Mouse (Mus musculus) bone marrow, adult 2 months (tissue): ENCODE measurements around the gene Hephl1.

Experiments
- CTCF ChIP-seq: fragments of 200-500 bp; IDR thresholded peaks from 2 replicates; pipeline ENCODE4 v1.5.1; 2011; ENCODE audit warnings: low read length, control low read depth; ENCODE audit not compliant: control insufficient read depth, insufficient read depth
- POLR2A ChIP-seq: fragments of 200-500 bp; IDR thresholded peaks from 2 replicates; pipeline ENCODE4 v1.6.1; 2011; ENCODE audit warnings: low read depth, mild to moderate bottlenecking, control low read depth, low read length, borderline replicate concordance; ENCODE audit not compliant: control insufficient read depth

GRCm38 (mm10) chr9:15002995-15003613 is 108.8 kb downstream of the Hephl1 start:
- TF ChIP-seq CTCF (no peak), POLR2A (no peak)
